Mouse (Mus musculus) gastrocnemius, postnatal 4 days (tissue): ENCODE measurements around the gene Mrpl42. TPM values are rescaled to one million over a fixed set of nuclear protein-coding genes. Genes with fewer than 3 reads are reported as not detected.
"Not testable (repeated sequence)": the region's sequence is repeated elsewhere in the genome, so short reads cannot be mapped to it uniquely, and the experiment has no call there.

Experiments used
- DNase-seq, 2 experiments: peaks; one replicate each; pipeline ENCODE4 v3.0.0; 2021 to 2022; ENCODE audit warnings: low spot score in 2 of 2, mixed read lengths in 2 of 2
- long read RNA-seq, 2 experiments: library from polyadenylated mRNA; stranded (forward); transcript quantifications; one replicate each; pipeline ENCODE4 v2.0.0; 2021
- total RNA-seq, 2 experiments: library from RNA; stranded (reverse); gene quantifications; 2 replicates each; pipeline ENCODE4 v1.2.3; 2021

The Mrpl42 gene
- total RNA-seq: 100 to 1,000 TPM; 155 to 161 TPM
- long read RNA-seq, experiment 1, transcript Mrpl42-203 (6 exons, 661 nt): major isoform, 129 of 145 reads
- long read RNA-seq, experiment 1, partial matches to known transcripts: 8 of 145 reads
- long read RNA-seq, experiment 1, other reads (novel, unspliced or antisense): 8 of 145 reads
- long read RNA-seq, experiment 2, transcript Mrpl42-203 (6 exons, 661 nt): major isoform, 105 of 120 reads
- long read RNA-seq, experiment 2, partial matches to known transcripts: 7 of 120 reads
- long read RNA-seq, experiment 2, other reads (novel, unspliced or antisense): 8 of 120 reads

GRCm38 (mm10) chr10:95501463-95502081, at the start of gene Mrpl42:
Mrpl42 (minus strand) TSS chr10:95501940.
- DNase-seq: peak; percentile 72 to 88

- DNase-seq: no peak
Observed at GRCm38 (mm10) chr10:95550506-95550905, 48.8 kb upstream of the Mrpl42 start.

DNA sequence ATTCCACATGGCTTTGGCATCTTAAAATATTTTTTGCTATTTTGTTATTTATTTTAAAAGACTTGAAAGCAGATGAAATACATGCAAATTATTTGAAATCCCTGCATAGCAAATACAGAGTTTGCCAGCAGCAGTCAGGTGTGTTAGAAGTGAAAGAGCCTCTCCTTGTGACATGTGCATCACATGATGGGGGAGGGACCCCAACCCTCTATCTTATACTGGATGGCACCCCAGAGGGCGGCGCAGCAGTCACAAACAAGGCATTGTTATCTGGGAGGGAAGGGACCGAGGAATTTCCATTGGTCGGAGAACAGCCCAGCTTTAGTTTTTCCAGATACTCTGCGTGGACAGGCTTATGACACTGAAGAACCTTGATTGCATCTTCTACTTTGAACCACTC, 47.3 kb upstream of the Mrpl42 start:
- not testable (repeated sequence) for DNase-seq

- DNase-seq: no peak
Observed at GRCm38 (mm10) chr10:95548154-95548826, 46.5 kb upstream of the Mrpl42 start.

DNA sequence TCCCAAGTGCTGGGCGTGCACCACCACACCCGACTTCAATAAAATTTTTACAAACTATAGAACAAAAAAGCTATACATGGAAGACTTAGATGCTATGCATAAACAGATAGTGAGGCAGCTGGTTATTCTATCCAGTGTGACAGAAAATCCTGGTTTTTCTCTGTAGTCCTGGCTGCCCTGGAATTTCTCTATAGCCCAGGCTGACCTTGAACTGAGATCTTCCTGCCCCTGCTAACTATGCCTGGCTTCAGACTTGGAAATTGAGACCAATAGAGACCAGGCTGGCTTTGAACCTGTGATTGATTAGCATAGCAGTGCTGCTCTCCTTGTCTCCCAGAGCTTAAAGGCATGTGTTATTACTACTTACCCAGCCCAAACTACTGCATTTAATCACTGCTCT, 44.4 kb upstream of the Mrpl42 start:
- no peak for DNase-seq

DNA sequence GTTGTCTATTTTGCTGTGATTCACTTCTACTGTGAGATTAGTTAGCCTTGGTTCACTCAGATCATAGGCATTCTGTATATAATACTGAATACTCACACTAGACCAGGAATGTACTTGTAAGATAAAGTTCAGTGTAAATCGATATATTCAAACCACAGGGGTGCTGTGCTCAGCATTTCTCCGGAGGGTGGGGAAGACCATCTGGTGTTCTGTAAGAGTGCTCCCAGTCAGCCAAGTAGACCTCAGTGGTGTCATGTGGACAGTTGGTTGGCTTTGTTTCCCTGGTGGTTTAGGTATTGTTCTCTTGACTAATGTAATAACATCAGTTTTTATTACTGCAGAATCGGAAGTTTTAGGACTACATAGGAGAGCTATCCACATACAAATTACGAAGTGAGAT, 43.3 kb upstream of the Mrpl42 start:
- no peak for DNase-seq

GRCm38 (mm10) chr10:95544651-95545050, 42.9 kb upstream of the Mrpl42 start:
- no peak for DNase-seq

GRCm38 (mm10) chr10:95544004-95544403, 42.3 kb upstream of the Mrpl42 start:
- no peak for DNase-seq

GRCm38 (mm10) chr10:95543377-95543776, 41.6 kb upstream of the Mrpl42 start:
- no peak for DNase-seq

GRCm38 (mm10) chr10:95542916-95543315, 41.2 kb upstream of the Mrpl42 start:
- DNase-seq: no peak

DNA sequence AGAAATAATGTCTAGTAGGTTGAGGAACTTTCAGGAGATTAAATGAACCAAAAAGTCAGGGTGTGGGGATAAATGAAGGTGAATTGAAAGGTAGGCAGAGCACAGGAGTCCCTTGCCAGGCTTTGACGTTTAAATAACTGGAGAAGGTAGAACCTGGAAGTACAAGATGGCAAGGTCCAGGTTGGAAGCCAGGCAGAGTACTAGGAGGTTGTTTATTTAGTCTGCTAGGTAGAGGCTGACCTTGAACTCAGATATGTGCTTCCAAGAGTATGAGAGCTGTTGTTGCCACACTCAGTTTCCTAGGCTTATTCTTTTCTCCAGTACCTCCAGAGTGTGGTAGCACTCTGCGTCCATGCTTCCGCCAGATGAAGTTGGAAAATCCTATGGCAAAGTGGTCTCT, 38.1 kb upstream of the Mrpl42 start:
- DNase-seq: no peak

- no peak for DNase-seq
Observed at GRCm38 (mm10) chr10:95539260-95539659, 37.5 kb upstream of the Mrpl42 start.

DNA sequence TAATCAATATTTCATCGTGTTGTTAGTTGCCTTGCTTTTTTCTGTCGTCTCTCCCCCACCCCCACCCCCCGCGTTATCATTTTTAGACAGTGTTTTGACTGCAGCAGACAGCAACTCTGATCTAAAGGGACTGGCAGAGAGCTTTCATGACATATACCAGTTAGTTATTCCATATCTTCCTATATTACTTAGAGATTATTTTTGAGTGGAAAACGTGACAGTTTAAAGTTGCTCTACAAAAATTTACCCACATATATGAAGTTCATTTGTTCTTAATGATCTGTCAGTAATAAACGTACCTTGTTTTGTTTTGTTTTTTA, 34.4 kb upstream of the Mrpl42 start:
- no peak for DNase-seq

DNA sequence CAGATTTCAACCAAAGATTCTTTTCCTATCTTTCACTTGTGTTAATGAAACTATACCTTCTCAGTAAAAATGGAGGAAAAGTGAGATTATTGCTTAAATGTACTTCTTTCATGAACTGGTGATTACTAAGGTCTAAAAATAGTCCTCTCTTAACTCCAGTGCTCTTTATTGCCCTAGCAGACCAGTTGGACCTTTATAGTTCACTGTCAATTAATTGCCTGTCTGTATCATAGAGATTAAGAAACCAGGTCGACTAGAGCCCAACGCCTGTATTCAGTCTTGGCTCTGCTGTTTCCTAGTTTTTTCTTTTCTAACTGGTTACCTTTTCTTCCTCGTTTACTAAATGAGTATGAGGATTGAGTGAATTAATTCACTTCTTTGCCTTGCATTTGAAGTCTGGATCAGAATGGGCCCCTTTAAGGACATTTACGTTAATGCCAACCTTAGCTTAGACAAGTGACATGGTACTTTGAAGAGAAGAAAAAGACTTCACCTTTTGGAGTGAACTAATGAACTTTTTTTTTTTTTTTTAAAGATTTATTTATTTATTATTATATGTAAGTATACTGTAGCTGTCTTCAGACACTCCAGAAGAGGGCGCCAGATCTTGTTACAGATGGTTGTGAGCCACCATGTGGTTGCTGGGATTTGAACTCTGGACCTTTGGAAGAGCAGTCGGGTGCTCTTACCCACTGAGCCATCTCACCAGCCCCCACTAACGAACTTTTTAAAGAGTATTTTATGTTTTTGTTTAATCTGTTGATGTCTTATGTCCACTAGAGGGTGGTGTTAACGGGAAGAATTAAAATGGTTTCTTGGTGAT, 33.9 kb upstream of the Mrpl42 start:
- no peak for DNase-seq

- DNase-seq: no peak
Observed at GRCm38 (mm10) chr10:95533382-95533781, 31.6 kb upstream of the Mrpl42 start.

DNA sequence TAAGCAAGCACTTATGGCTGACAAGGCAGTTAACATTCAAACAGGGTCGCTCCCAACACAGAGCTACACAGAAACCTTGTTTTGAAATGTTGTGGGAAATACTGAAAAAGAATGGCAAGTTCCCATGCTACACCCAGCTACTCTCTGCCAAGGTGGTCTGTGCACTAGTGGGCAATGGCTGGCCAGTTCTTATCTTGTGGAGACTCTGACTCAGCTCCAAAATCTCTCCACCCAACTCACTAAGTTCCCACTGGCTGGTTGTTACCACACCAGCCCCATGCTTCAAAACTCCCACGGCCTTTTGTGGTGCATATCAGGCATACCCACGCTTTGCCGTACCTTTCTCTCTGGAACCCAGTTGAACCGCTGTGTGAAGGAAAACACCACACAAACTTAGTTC, 31.2 kb upstream of the Mrpl42 start:
- DNase-seq: no peak

GRCm38 (mm10) chr10:95530551-95531121, 28.9 kb upstream of the Mrpl42 start:
- no peak for DNase-seq

DNA sequence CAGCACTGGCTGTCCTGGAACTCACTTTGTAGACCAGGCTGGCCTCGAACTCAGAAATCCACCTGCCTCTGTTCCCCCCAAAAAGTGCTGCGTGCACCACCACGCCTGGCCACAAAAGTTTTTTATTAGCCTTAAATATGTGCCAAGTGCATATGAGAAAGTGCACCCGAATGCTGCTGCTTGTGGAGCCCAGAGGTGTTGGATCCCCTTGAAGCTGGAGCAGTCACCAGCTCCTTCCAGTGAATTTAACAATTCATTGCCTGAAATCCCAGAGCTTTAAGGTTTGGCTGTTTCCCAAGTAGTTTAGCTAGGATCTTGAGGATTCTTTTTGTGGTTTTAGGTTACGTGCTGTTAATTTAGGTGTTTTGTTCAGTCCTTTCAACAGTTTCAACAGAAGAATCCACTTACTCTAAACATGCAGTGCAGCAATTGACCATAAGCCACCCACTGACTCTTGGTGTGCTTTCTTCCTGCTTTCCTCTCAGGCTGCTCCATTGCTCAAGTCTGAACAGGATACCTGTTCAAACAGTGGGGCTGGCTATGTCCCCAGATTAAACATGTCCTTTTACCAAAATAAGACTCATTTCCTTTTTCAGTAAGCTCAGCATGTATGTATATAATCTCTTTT, 24.9 kb upstream of the Mrpl42 start:
- DNase-seq: no peak

DNA sequence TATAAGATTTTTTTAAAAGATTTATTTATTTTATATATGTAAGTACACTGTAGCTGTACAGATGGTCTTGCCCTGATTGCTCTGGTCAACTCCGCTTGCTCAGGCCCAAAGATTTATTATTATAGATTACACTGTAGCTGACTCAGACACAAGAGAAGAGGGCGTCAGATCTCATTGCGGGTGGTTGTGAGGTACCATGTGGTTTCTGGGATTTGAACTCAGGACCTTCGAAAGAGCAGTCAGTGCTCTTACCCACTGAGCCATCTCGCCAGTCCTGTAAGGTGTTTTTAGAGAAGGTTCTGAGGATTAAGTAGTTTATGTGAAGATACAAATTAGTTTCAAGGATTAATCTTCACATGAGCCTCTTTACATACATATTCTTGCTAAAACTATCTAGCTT, 24.1 kb upstream of the Mrpl42 start:
- DNase-seq: no peak

DNA sequence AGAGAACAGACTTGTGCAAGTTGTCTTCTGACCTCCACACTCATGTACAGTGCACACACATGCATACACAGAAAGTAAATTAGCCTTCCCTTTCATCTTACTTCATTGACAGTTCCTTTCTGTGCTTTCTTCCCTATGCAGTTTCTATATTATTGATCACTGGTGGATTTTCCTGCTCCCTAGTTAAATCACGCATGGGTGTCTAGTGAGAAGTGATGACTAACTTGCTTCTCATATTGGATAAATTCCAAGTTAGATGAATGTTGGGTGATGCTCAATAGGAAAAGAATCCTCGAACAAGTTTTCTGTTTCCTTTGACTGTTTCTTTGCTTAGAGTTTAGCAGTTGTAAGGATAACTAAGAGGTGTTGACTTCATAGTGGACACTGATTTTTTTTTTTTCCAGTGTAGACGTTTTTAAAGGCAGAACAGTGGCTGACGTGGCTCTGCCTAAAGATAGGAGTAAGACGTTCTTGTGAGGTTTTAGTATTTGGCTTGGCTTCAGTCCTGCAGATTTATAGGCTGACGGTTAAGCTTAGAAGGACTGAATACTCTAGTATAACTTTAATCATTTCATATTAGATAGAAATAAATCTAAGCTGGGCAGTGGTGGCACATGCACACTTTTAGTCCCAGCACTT, 23.4 kb upstream of the Mrpl42 start:
- no peak for DNase-seq
